ENCODE assay signal across 9 mouse cellular contexts in genomic region chr1:171085718-171086117, GRCm38 (mm10). TPM values are rescaled to one million over a fixed set of nuclear protein-coding genes. Genes with fewer than 3 reads are reported as not detected.
A peak's percentile ranks its signal among the peaks of the same experiment; 100 is the strongest.
DNase-seq lines count a peak whose midpoint lies in the region; ATAC-seq lines count a peak whose summit lies in the region.
"Had no signal": no experiment of that assay in that cellular context is flagged by ENCODE, and none has a peak within 500 bp of the region (broad histone marks: within the 10 kb centered on the region; RNA-seq: fewer than 3 reads in every experiment).

No protein-coding gene starts in this region.

- no peak overlapping the region for H3K27ac ChIP-seq in heart, embryonic 16.5 days (ENCODE audit: low read length)
- H3K27ac ChIP-seq in embryonic facial prominence, embryonic 10.5 days (replicated peaks) = 0 out of 2 replicates have a peak overlapping the region, but pooled peaks have one; percentile 30
- no peak overlapping the region for H3K27ac ChIP-seq in intestine, embryonic 14.5 days (ENCODE audit: low read depth)
- H3K27ac ChIP-seq in neural tube, embryonic 11.5 days (ENCODE audit: low read depth, low read length) = no peak overlapping the region

- peak overlapping the region; percentile 64 for H3K4me2 ChIP-seq in heart, embryonic 16.5 days (ENCODE audit: low read depth, low read length)
- H3K4me2 ChIP-seq in intestine, embryonic 14.5 days (ENCODE audit: low read length) = peak overlapping the region; percentile 84
- peak overlapping the region; percentile 63 for H3K4me2 ChIP-seq in neural tube, embryonic 11.5 days (ENCODE audit: low read depth)

- no peak for ATAC-seq in heart, embryonic 16.5 days (replicated peaks; ENCODE audit: extremely low read depth, insufficient read depth, low FRiP score)
- ATAC-seq in intestine, embryonic 14.5 days (replicated peaks; ENCODE audit: low FRiP score, low TSS enrichment, low read depth) = no peak
- no peak for ATAC-seq in neural tube, embryonic 11.5 days (ENCODE audit: insufficient read depth, low FRiP score, low TSS enrichment)

- H3K4me3 ChIP-seq in heart, embryonic 16.5 days (ENCODE audit: low read length) = peak overlapping the region; percentile 52
- H3K4me3 ChIP-seq in embryonic facial prominence, embryonic 10.5 days = peak overlapping the region; percentile 65
- peak overlapping the region; percentile 39 for H3K4me3 ChIP-seq in intestine, embryonic 14.5 days (ENCODE audit: low read depth, low read length)
- H3K4me3 ChIP-seq in neural tube, embryonic 11.5 days (ENCODE audit: low read depth, low read length) = peak overlapping the region; percentile 47

- H3K4me1 ChIP-seq in heart, embryonic 16.5 days (ENCODE audit: control insufficient read depth, insufficient read depth, low read length) = no peaks in the 10 kb centered on the region
- H3K4me1 ChIP-seq in embryonic facial prominence, embryonic 10.5 days = peaks cover 18% of the 10 kb centered on the region
- H3K4me1 ChIP-seq in intestine, embryonic 14.5 days (replicated peaks; ENCODE audit: control insufficient read depth, insufficient read depth, low read length) = no peaks in the 10 kb centered on the region
- H3K4me1 ChIP-seq in neural tube, embryonic 11.5 days (ENCODE audit: control insufficient read depth, insufficient read depth, low read length) = no peaks in the 10 kb centered on the region

- no peaks in the 10 kb centered on the region for H3K9me3 ChIP-seq in heart, embryonic 16.5 days (replicated peaks; ENCODE audit: control insufficient read depth, low read length)
- H3K9me3 ChIP-seq in embryonic facial prominence, embryonic 10.5 days = no peaks in the 10 kb centered on the region
- no peaks in the 10 kb centered on the region for H3K9me3 ChIP-seq in intestine, embryonic 14.5 days (ENCODE audit: control insufficient read depth, low read length)
- H3K9me3 ChIP-seq in neural tube, embryonic 11.5 days (ENCODE audit: control insufficient read depth, low read length) = no peaks in the 10 kb centered on the region

- H3K27me3 ChIP-seq in heart, embryonic 16.5 days (ENCODE audit: control insufficient read depth, insufficient read depth, low read length) = peaks cover 15% of the 10 kb centered on the region
- H3K27me3 ChIP-seq in embryonic facial prominence, embryonic 10.5 days (replicated peaks; ENCODE audit: low read depth, poor library complexity, severe bottlenecking) = peaks cover 54% of the 10 kb centered on the region
- peaks cover 21% of the 10 kb centered on the region for H3K27me3 ChIP-seq in intestine, embryonic 14.5 days (replicated peaks; ENCODE audit: control insufficient read depth, insufficient read depth, low read length)
- peaks cover 18% of the 10 kb centered on the region for H3K27me3 ChIP-seq in neural tube, embryonic 11.5 days (ENCODE audit: control insufficient read depth, insufficient read depth, low read length)

- intact Hi-C loops in heart, postnatal 36 days (cut with DNase I) = no loop called here
- intact Hi-C loops in left cerebral cortex, postnatal 14 days (cut with DNase I) = no loop called here

- DNase-seq in heart, postnatal 36 days = no peak
- DNase-seq in embryonic facial prominence, embryonic 10.5 days (ENCODE audit: low spot score) = peak; percentile 56
- peak; percentile 74 for DNase-seq in intestine, embryonic 14.5 days (ENCODE audit: low spot score)
- DNase-seq in neural tube, embryonic 11.5 days (ENCODE audit: low spot score) = peak; percentile 38
- no peak for DNase-seq in left cerebral cortex, postnatal 14 days (ENCODE audit: low spot score in 2 of 2)
- no peak for DNase-seq in kidney, adult 9 months
- DNase-seq in natural killer cell, adult 2 months (ENCODE audit: low spot score in 2 of 2) = no peak
- DNase-seq: cerebellum, adult 11 months had no signal

- under 1% methylated on average over 26 of the region's 26 CpGs for WGBS in heart, embryonic 16.5 days
- WGBS in embryonic facial prominence, embryonic 10.5 days = 1% methylated on average over 26 of the region's 26 CpGs
- WGBS in intestine, embryonic 14.5 days = under 1% methylated on average over 26 of the region's 26 CpGs
- under 1% methylated on average over 26 of the region's 26 CpGs for WGBS in neural tube, embryonic 11.5 days

- no peaks in the 10 kb centered on the region for H3K36me3 ChIP-seq in heart, embryonic 16.5 days (ENCODE audit: control insufficient read depth, insufficient read depth)
- H3K36me3 ChIP-seq in embryonic facial prominence, embryonic 10.5 days (replicated peaks) = no peaks in the 10 kb centered on the region
- H3K36me3 ChIP-seq in intestine, embryonic 14.5 days (ENCODE audit: control insufficient read depth, insufficient read depth, low read length) = no peaks in the 10 kb centered on the region
- no peaks in the 10 kb centered on the region for H3K36me3 ChIP-seq in neural tube, embryonic 11.5 days (ENCODE audit: control insufficient read depth, insufficient read depth, low read length)

- peak overlapping the region; percentile 44 for H3K9ac ChIP-seq in heart, embryonic 16.5 days (ENCODE audit: low read length)
- H3K9ac ChIP-seq in intestine, embryonic 14.5 days (ENCODE audit: low read length) = 0 out of 2 replicates have a peak overlapping the region, but pooled peaks have one; percentile 13
- H3K9ac ChIP-seq in neural tube, embryonic 11.5 days (ENCODE audit: low read length) = peak overlapping the region; percentile 29; the same call in 1 of the 2 replicates

RNA-seq across cellular contexts. Expression of gene Fcgr3, which starts 21.0 kb away (rescaled TPM):
- 10.2 and 10.7 TPM in 2 replicates for polyA plus RNA-seq in heart, embryonic 16.5 days (2015; fragmentation: Nextera tagmentation; extraction: Ambion mirVana)
- total RNA-seq in heart, postnatal 36 days (2021) = 10 to 100 TPM; 13.7 to 18.6 TPM
- 3.8 and 5.5 TPM in 2 replicates for polyA plus RNA-seq in embryonic facial prominence, embryonic 10.5 days (2016; fragmentation: Nextera tagmentation; extraction: Ambion mirVana)
- 10.7 and 12.7 TPM in 2 replicates for polyA plus RNA-seq in intestine, embryonic 14.5 days (2014; fragmentation: Nextera tagmentation; extraction: Ambion mirVana)
- 5.6 and 6.7 TPM in 2 replicates for polyA plus RNA-seq in neural tube, embryonic 11.5 days (2014; fragmentation: Nextera tagmentation; extraction: Ambion mirVana)
- 10 to 100 TPM; 10.3 to 10.8 TPM for total RNA-seq in left cerebral cortex, postnatal 14 days (2021)

RNA-seq across cellular contexts. Expression of gene Cfap126, which starts 28.0 kb away (rescaled TPM):
- 2.9 and 3.5 TPM in 2 replicates for polyA plus RNA-seq in heart, embryonic 16.5 days (2015; fragmentation: Nextera tagmentation; extraction: Ambion mirVana)
- 1 to 10 TPM in 1 of 2 experiments, under 1 TPM in 1; 0.69 to 1.2 TPM for total RNA-seq in heart, postnatal 36 days (2021)
- 1.1 and 2.0 TPM in 2 replicates for polyA plus RNA-seq in embryonic facial prominence, embryonic 10.5 days (2016; fragmentation: Nextera tagmentation; extraction: Ambion mirVana)
- polyA plus RNA-seq in intestine, embryonic 14.5 days (2014; fragmentation: Nextera tagmentation; extraction: Ambion mirVana) = 1.5 and 2.1 TPM in 2 replicates
- 2.2 and 2.8 TPM in 2 replicates for polyA plus RNA-seq in neural tube, embryonic 11.5 days (2014; fragmentation: Nextera tagmentation; extraction: Ambion mirVana)
- total RNA-seq in left cerebral cortex, postnatal 14 days (2021) = under 1 TPM; 0.62 to 0.74 TPM

Comparison
In these comparisons a context has a peak if more than half of its experiments do, and no peak if none do; other contexts are left out.
1. DNase-seq: peak in embryonic facial prominence, embryonic 10.5 days (single experiment), intestine, embryonic 14.5 days (single experiment) and neural tube, embryonic 11.5 days (single experiment); none in heart, postnatal 36 days (0 of 2), left cerebral cortex, postnatal 14 days (0 of 2), kidney, adult 9 months (single experiment) and natural killer cell, adult 2 months (0 of 2).
2. Peak in every context shown above with its lines, with median percentiles within 50 percentile points of each other: H3K4me2 ChIP-seq, H3K4me3 ChIP-seq and H3K9ac ChIP-seq.